Mouse (Mus musculus) heart, embryonic 12.5 days (tissue): ENCODE results near the gene Tecpr2. TPM values are rescaled to one million over a fixed set of nuclear protein-coding genes. Genes with fewer than 3 reads are reported as not detected.

Experiments used
- ATAC-seq: fragments of 200-750 bp; cut with Nextera tagmentation; 2 replicates; pipeline ENCODE4 v1.8.0; 2017; ENCODE audit warnings: moderate TSS enrichment, moderate library complexity; ENCODE audit not compliant: insufficient number of reproducible peaks, low FRiP score
- H3K27ac ChIP-seq: fragments of 300-500 bp; sonication (generic); 2 replicates; pipeline ENCODE4 v1.5.1; 2016; ENCODE audit warnings: mild to moderate bottlenecking, moderate library complexity; ENCODE audit not compliant: poor library complexity, severe bottlenecking
- H3K27me3 ChIP-seq: fragments of 300-500 bp; sonication (generic); replicated peaks from 2 replicates; pipeline ENCODE4 v1.6.1; 2016; ENCODE audit warnings: mild to moderate bottlenecking, moderate library complexity
- H3K36me3 ChIP-seq: fragments of 300-500 bp; sonication (generic); 2 replicates; pipeline ENCODE4 v1.6.1; 2016; ENCODE audit warnings: mild to moderate bottlenecking, moderate library complexity
- H3K4me1 ChIP-seq: fragments of 300-500 bp; sonication (generic); replicated peaks from 2 replicates; pipeline ENCODE4 v1.6.1; 2016; ENCODE audit warnings: mild to moderate bottlenecking
- H3K4me2 ChIP-seq: fragments of 300-500 bp; sonication (generic); 2 replicates; pipeline ENCODE4 v1.6.1; 2016; ENCODE audit warnings: mild to moderate bottlenecking, moderate library complexity
- H3K4me3 ChIP-seq: fragments of 300-500 bp; sonication (generic); 2 replicates; pipeline ENCODE4 v1.5.1; 2016; ENCODE audit warnings: mild to moderate bottlenecking
- H3K9ac ChIP-seq: fragments of 300-500 bp; sonication (generic); 2 replicates; pipeline ENCODE4 v1.6.1; 2016; ENCODE audit warnings: mild to moderate bottlenecking, moderate library complexity
- H3K9me3 ChIP-seq: fragments of 300-500 bp; sonication (generic); replicated peaks from 2 replicates; pipeline ENCODE4 v1.6.1; 2016; ENCODE audit warnings: mild to moderate bottlenecking, moderate library complexity
- WGBS: fragments of 180-500 bp; shearing (Covaris S2); methylation state at CpG from one replicate; pipeline ENCODE4 v1.1.7; 2016; 5-methylcytosine and 5-hydroxymethylcytosine counted together
- polyA plus RNA-seq: library from polyadenylated mRNA; unstranded; fragments of >200 nt; fragmentation: Nextera tagmentation; extraction: Ambion mirVana; gene quantifications from 2 replicates; pipeline ENCODE4 v1.2.1, GENCODE M21; 2016

Gene Tecpr2
- polyA plus RNA-seq, result 3.8 and 4.5 TPM in 2 replicates

GRCm38 (mm10) chr12:110889036-110890020 lies at the start of gene Tecpr2, which contains the start of gene Cinp:
Gene Tecpr2, plus strand, starts transcription at chr12:110889264.
Gene Cinp, minus strand, starts transcription at chr12:110889145.
- Histone ChIP-seq H3K9me3 (no peaks in the 10 kb centered on the region), H3K9ac (peak within 1 kb of the TSS; percentile 92), H3K4me2 (peak within 1 kb of the TSS; percentile 91), H3K36me3 (no peaks in the 10 kb centered on the region), H3K4me3 (peak within 1 kb of the TSS; percentile 97), H3K27me3 (no peaks in the 10 kb centered on the region), H3K4me1 (peaks cover 21% of the 10 kb centered on the region), H3K27ac (peak within 1 kb of the TSS; percentile 82)
- WGBS, result 1% methylated on average over 74 of the region's 74 CpGs
- ATAC-seq, result peak; percentile 99

- under 1% methylated on average over 71 of the region's 71 CpGs for WGBS
- H3K4me1 ChIP-seq, result peaks cover 18% of the 10 kb centered on the region
- H3K9ac ChIP-seq, result peak within 1 kb of the TSS; percentile 48
- peak within 1 kb of the TSS; percentile 59 for H3K4me2 ChIP-seq
- H3K9me3 ChIP-seq, result no peaks in the 10 kb centered on the region
- peak within 1 kb of the TSS; percentile 58 for H3K4me3 ChIP-seq
- no peaks in the 10 kb centered on the region for H3K36me3 ChIP-seq
- ATAC-seq, result peak; percentile 74
- H3K27me3 ChIP-seq, result no peaks in the 10 kb centered on the region
- H3K27ac ChIP-seq, result no peak within 1 kb of the TSS
These were observed 48.5 kb upstream of the Tecpr2 start, which contains the start of gene Mok for GRCm38 (mm10) chr12:110840348-110841198. Gene Mok, minus strand, starts transcription at chr12:110840939.

- 63% methylated on average over 5 of the region's 5 CpGs for WGBS
- no peak overlapping the region for H3K9ac ChIP-seq
These were observed 47.2 kb upstream of the Tecpr2 start for GRCm38 (mm10) chr12:110841731-110842493.

GRCm38 (mm10) chr12:110843194-110844048 lies 45.6 kb upstream of the Tecpr2 start:
- Histone ChIP-seq H3K9ac (peak overlapping the region; percentile 66), H3K4me3 (peak overlapping the region; percentile 62), H3K27ac (no peak overlapping the region), H3K9me3 (no peaks in the 10 kb centered on the region), H3K4me1 (peaks cover 13% of the 10 kb centered on the region), H3K4me2 (peak overlapping the region; percentile 91), H3K36me3 (no peaks in the 10 kb centered on the region), H3K27me3 (no peaks in the 10 kb centered on the region)
- WGBS, result 17% methylated on average over 32 of the region's 32 CpGs
- ATAC-seq, result peak; percentile 12; the same call in 1 of the 2 replicates

More at GRCm38 (mm10) chr12:110841731-110842493, 47.2 kb upstream of the Tecpr2 start:
- Histone ChIP-seq H3K4me3 (no peak overlapping the region), H3K27ac (no peak overlapping the region), H3K9me3 (no peaks in the 10 kb centered on the region), H3K4me2 (no peak overlapping the region), H3K27me3 (no peaks in the 10 kb centered on the region), H3K36me3 (no peaks in the 10 kb centered on the region), H3K4me1 (peaks cover 22% of the 10 kb centered on the region)
- no peak for ATAC-seq

GRCm38 (mm10) chr12:110844227-110845130 lies 44.6 kb upstream of the Tecpr2 start:
- Histone ChIP-seq H3K4me2 (peak overlapping the region; percentile 91), H3K9me3 (no peaks in the 10 kb centered on the region), H3K9ac (peak overlapping the region; percentile 66), H3K27ac (peak overlapping the region; percentile 63), H3K27me3 (no peaks in the 10 kb centered on the region), H3K4me3 (peak overlapping the region; percentile 62), H3K4me1 (peaks cover 13% of the 10 kb centered on the region), H3K36me3 (no peaks in the 10 kb centered on the region)
- ATAC-seq, result peak; percentile 2; the same call in 1 of the 2 replicates
- WGBS, result under 1% methylated on average over 42 of the region's 42 CpGs

- peak overlapping the region; percentile 66 for H3K9ac ChIP-seq
- H3K4me1 ChIP-seq, result peaks cover 16% of the 10 kb centered on the region
- WGBS, result under 1% methylated on average over 36 of the region's 36 CpGs
- no peaks in the 10 kb centered on the region for H3K27me3 ChIP-seq
- no peaks in the 10 kb centered on the region for H3K36me3 ChIP-seq
- ATAC-seq, result peak; percentile 92
- H3K27ac ChIP-seq, result peak overlapping the region; percentile 80
- H3K4me2 ChIP-seq, result peak overlapping the region; percentile 91
- H3K9me3 ChIP-seq, result no peaks in the 10 kb centered on the region
- peak overlapping the region; percentile 62 for H3K4me3 ChIP-seq
These were observed 43.8 kb upstream of the Tecpr2 start for GRCm38 (mm10) chr12:110845131-110845880.

- Histone ChIP-seq H3K9me3 (no peaks in the 10 kb centered on the region), H3K27me3 (no peaks in the 10 kb centered on the region), H3K4me3 (peak overlapping the region; percentile 62), H3K4me1 (peaks cover 23% of the 10 kb centered on the region), H3K36me3 (no peaks in the 10 kb centered on the region), H3K4me2 (peak overlapping the region; percentile 91), H3K27ac (no peak overlapping the region), H3K9ac (peak overlapping the region; percentile 64)
- no peak for ATAC-seq
- 70% methylated on average over 6 of the region's 6 CpGs for WGBS
These were observed 42.8 kb upstream of the Tecpr2 start for GRCm38 (mm10) chr12:110846191-110846765.

- Histone ChIP-seq H3K27ac (peak within 1 kb of the TSS; percentile 69), H3K4me2 (peak within 1 kb of the TSS; percentile 83), H3K9ac (peak within 1 kb of the TSS; percentile 94), H3K27me3 (no peaks in the 10 kb centered on the region), H3K4me3 (peak within 1 kb of the TSS; percentile 94), H3K4me1 (peaks cover 29% of the 10 kb centered on the region), H3K9me3 (no peaks in the 10 kb centered on the region), H3K36me3 (peaks cover 4% of the 10 kb centered on the region)
- peak; percentile 83 for ATAC-seq
- WGBS, result under 1% methylated on average over 89 of the region's 89 CpGs
These were observed 38.8 kb upstream of the Tecpr2 start, which contains the start of gene Zfp839 for GRCm38 (mm10) chr12:110850010-110850928. Gene Zfp839, plus strand, starts transcription at chr12:110850253.
